Mouse (Mus musculus) brain, embryonic 18.5 days (tissue): Measurements from ENCODE around the gene Atoh1.

Experiments used
- DNase-seq: peaks from one replicate; pipeline ENCODE4 v3.0.0-alpha.2; 2012; ENCODE audit warnings: low read depth, low spot score

Atoh1 gene

DNA sequence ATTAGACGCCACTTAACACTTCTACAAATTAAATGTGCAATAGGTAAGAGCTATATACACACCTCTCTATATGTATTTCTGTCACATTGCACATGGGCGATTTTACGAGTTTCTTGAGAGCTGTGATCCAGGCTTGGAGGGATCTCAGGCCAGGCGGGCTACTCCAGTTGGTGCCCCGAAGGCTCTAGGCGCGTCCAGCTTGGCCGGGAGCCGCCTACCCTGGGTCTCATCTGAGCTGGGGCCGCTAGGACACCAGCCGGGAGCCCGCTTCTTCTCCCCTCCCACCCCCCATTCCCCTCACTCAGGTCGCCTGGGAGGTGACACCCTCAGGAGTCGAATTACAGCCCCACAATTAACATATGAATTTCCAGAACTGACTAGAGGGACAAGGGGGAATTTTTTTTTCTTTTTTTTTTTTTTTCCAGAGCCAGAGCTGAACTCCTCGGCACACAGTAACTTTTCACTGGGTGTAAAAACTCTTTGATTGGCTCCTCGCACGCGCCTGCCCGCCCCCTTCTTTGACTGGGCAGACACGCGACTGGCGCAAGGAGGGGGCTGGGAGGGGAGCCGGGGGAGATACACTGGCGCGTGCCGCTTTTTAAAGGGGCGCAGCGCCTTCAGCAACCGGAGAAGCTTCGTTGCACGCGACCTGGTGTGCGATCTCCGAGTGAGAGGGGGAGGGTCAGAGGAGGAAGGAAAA lies at the start of gene Atoh1:
Gene Atoh1 (plus strand): TSS at position 627 of the 700 bp plus-strand sequence.
- DNase-seq = no peak

DNA sequence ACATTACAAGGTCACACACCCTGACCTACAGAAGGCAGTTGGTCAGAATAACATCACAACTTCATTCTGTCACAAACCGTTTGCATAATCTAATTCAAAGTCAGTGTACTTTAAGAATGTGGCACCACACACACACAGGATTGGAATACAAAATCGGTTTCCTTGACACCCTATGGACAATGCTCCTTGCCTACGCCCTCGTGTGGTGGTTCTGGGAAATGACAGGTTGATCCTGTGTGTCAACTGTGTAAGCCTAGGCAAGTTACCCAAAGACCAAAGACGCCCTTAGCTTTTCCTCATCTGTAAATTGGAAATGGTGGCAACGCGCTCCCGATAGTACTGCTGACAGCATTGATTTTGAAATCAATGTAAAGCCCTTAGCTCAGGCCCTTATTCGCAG lies 45.0 kb upstream of the Atoh1 start:
- no peak for DNase-seq

DNA sequence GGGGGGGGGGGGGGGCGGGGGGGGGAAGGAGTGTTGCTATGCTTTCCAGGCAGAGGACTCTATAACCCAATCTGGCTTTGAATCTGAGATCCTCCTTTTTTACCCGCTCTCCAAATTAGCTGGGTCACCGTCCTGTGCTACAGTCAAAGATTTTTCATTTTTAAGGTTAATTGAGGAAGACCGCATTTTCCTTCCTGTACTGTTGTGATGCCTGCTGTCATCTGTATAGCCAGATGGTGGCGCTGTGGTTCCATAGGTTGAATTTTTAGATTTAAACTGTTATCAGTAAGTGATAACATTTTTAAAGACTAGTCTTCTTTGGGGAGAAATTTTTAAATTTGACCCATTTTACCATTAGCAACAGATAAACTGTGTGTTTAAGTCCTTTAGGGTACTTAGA lies 44.0 kb upstream of the Atoh1 start:
- no peak for DNase-seq

GRCm38 (mm10) chr6:64688181-64688944 lies 40.6 kb upstream of the Atoh1 start:
- no peak for DNase-seq

- no peak for DNase-seq
These were observed 34.2 kb upstream of the Atoh1 start for GRCm38 (mm10) chr6:64694688-64695087.

GRCm38 (mm10) chr6:64703659-64704058 lies 25.3 kb upstream of the Atoh1 start:
- DNase-seq = no peak

- no peak for DNase-seq
These were observed 1.0 kb upstream of the Atoh1 start for GRCm38 (mm10) chr6:64727751-64728403.

DNA sequence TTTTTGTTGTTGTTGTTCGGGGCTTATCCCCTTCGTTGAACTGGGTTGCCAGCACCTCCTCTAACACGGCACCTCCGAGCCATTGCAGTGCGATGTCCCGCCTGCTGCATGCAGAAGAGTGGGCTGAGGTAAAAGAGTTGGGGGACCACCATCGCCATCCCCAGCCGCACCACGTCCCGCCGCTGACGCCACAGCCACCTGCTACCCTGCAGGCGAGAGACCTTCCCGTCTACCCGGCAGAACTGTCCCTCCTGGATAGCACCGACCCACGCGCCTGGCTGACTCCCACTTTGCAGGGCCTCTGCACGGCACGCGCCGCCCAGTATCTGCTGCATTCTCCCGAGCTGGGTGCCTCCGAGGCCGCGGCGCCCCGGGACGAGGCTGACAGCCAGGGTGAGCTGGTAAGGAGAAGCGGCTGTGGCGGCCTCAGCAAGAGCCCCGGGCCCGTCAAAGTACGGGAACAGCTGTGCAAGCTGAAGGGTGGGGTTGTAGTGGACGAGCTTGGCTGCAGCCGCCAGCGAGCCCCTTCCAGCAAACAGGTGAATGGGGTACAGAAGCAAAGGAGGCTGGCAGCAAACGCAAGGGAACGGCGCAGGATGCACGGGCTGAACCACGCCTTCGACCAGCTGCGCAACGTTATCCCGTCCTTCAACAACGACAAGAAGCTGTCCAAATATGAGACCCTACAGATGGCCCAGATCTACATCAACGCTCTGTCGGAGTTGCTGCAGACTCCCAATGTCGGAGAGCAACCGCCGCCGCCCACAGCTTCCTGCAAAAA lies 496 bp downstream of the Atoh1 start:
- no peak for DNase-seq

DNA sequence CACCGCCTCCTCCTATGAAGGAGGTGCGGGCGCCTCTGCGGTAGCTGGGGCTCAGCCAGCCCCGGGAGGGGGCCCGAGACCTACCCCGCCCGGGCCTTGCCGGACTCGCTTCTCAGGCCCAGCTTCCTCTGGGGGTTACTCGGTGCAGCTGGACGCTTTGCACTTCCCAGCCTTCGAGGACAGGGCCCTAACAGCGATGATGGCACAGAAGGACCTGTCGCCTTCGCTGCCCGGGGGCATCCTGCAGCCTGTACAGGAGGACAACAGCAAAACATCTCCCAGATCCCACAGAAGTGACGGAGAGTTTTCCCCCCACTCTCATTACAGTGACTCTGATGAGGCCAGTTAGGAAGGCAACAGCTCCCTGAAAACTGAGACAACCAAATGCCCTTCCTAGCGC lies 1.1 kb downstream of the Atoh1 start:
- no peak for DNase-seq

DNA sequence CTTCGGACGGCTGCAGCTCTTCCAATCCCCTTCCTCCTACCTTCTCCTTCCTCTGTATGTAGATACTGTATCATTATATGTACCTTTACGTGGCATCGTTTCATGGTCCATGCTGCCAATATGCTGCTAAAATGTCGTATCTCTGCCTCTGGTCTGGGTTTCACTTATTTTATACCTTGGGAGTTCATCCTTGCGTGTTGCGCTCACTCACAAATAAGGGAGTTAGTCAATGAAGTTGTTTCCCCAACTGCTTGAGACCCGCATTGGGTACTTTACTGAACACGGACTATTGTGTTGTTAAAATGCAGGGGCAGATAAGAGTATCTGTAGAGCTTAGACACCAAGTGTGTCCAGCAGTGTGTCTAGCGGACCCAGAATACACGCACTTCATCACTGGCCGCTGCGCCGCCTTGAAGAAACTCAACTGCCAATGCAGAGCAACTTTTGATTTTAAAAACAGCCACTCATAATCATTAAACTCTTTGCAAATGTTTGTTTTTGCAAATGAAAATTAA lies 1.6 kb downstream of the Atoh1 start:
- DNase-seq = no peak

DNA sequence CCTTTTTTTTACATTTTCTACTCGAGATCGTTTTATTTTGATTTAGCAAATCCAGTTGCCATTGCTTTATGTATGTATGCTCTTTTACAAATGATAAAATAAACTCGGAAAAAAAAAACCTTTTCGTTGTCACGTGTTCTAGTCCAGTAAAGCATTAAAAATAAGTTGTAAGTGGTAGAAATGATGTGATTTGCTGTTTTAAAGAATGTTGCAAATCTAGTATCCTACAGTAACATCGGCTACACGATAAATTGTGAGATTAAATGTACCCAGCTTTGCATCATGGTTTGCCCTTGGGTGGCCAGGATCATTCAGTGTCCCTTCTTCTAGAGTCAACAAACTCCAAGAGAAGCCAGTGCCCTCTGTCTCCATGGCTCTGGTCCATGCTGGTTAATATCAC lies 2.2 kb downstream of the Atoh1 start:
- DNase-seq = no peak

- DNase-seq = no peak
These were observed 2.8 kb downstream of the Atoh1 start for GRCm38 (mm10) chr6:64731621-64732320.

DNA sequence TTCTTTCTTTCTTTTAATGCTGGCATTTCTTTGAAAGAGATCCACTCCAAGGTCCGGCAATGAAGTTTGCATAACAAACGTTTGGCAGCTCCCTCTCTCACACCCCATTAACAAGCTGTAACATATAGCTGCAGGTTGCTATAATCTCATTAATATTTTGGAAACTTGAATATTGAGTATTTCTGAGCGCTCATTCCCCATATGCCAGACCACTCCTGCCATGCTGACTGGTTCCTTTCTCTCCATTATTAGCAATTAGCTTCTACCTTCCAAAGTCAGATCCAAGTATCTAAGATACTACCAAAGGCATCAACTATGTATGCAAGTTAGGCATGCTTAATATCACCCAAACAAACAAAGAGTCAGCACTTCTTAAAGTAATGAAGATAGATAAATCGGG lies 4.4 kb downstream of the Atoh1 start:
- DNase-seq = no peak

DNA sequence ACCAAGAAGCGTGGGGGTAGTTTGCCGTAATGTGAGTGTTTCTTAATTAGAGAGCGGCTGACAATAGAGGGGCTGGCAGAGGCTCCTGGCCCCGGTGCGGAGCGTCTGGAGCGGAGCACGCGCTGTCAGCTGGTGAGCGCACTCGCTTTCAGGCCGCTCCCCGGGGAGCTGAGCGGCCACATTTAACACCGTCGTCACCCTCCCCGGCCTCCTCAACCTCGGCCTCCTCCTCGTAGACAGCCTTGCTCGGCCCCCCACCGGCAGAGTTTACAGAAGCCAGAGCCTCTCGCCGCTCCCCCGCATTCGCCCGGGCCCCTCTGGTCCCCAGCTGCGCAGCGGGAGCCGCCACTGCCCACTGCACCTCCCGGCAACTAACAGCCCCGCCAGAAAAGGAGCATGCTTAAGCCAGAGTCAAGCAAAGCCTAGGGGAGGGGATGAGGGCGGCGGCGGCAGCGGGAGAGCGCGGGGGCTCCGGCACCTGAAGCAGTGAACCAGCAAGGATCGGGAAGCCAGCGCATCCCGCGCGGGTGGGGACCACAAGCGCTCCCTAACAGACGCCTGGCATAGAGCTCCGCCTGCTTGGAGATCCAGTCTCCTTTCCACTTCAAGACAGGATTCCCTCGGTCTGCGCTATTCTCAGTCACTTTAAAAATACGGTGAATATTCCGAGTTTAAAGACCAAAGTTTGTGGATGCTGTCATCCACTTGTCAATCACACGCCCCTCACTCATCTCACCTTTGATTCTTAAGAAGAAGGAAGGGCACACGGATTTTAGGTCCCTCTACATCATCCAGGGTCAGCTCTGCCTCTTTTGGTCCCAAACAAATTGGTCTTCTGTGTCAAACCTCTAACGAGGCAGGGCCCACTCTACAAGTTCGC lies 5.8 kb downstream of the Atoh1 start:
- no peak for DNase-seq

DNA sequence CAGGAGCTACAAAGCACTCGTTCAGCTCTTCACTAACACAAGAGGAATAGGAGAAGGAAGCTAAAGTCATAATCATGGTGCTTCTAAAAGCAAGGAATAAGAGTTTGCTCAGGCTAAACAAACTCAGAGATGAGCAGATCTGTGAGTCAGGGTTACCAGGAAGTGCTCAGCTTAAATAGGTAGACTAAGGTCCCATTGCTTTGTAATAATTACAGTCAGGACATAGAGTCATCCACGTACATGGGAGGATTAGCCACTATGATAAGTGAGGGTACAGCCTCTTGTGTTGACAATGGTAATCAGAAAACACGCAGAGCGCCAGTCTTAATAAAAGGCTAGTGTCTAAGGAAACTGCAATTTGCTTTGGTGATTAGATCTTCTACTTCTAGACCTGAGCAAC lies 7.4 kb downstream of the Atoh1 start:
- DNase-seq = no peak

DNA sequence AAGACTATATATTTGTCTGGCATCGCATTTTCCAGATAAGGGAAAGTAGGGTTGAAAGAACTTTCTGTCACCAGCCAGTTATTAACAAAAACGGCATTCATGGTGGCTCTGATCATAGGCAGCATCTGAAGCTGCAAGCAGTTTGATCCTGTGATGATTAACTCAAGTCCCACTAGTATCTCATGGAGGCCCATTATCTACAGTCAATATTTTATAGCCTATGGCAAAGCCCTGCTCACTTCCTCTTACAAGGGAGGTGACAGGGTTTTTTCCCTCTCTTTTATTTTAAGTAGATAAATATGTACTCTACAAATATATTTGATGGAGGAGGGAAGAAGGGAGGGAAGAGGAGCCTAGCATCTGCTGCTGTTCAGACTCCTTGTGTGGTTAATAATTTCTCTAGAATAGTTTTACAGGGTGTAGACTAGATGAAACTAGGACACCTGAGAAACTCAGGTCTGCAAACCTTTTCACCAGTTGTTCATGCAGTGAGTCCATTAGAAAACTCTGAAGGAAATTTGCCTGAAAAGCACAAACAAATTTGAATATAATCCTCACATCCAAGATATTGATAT lies 14.1 kb downstream of the Atoh1 start:
- DNase-seq = no peak

DNA sequence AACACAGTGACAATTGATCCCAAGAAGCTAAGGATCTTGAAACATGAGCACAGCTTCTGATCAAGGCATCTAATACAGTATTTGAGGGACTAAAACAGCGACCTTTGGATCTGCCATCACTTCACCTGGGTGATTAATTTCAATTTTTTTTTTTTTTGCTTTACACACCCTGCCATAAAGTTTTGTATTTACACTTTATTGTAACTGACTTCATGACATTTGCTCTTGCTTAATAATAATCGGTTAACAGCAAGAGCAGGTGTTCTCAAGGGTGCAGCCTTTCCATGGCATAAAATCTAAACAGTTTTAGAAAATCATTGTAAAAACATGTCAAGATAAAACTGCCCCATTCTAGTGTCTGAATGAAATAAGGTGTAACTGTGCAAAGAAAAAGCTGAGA lies 25.6 kb downstream of the Atoh1 start:
- DNase-seq = no peak

GRCm38 (mm10) chr6:64763901-64764300 lies 35.0 kb downstream of the Atoh1 start:
- DNase-seq = no peak

GRCm38 (mm10) chr6:64773430-64773829 lies 44.5 kb downstream of the Atoh1 start:
- no peak for DNase-seq
